Mouse (Mus musculus) MEL (cell line): ENCODE results near the gene C1qtnf5.

Source experiments
- CTCF ChIP-seq, 3 experiments: IDR thresholded peaks in 2 of 3; conservative IDR thresholded peaks in 1 of 3; 2 replicates each; pipeline ENCODE4 v1.5.1; 2011 to 2012; ENCODE audit warnings: low read length in 3 of 3, low read depth in 2 of 3, mild to moderate bottlenecking in 2 of 3, improper control_type of control experiment in 1 of 3, inconsistent platforms in 1 of 3, mixed read lengths in 1 of 3, moderate library complexity in 1 of 3; ENCODE audit not compliant: control insufficient read depth in 1 of 3, insufficient read depth in 1 of 3, poor library complexity in 1 of 3, severe bottlenecking in 1 of 3
- ELF1 ChIP-seq: IDR thresholded peaks from 2 replicates; pipeline ENCODE4 v1.6.1; 2014; ENCODE audit warnings: low read depth, mild to moderate bottlenecking, inconsistent platforms, low read length, improper control_type of control experiment, moderate library complexity
- MAFK ChIP-seq: IDR thresholded peaks from 2 replicates; pipeline ENCODE4 v1.6.1; 2011; ENCODE audit warnings: low read depth, mild to moderate bottlenecking, low read length, improper control_type of control experiment, borderline replicate concordance
- MEF2A ChIP-seq: IDR thresholded peaks from 2 replicates; pipeline ENCODE4 v1.6.1; 2014; ENCODE audit warnings: low read depth, mild to moderate bottlenecking, inconsistent platforms, low read length, improper control_type of control experiment; ENCODE audit not compliant: poor library complexity, insufficient replicate concordance, severe bottlenecking; ENCODE audit errors: extremely low read depth
- POLR2A ChIP-seq, 2 experiments: IDR thresholded peaks; 2 replicates each; pipeline ENCODE4 v1.6.1; 2011 to 2012; ENCODE audit warnings: low read length in 2 of 2, mild to moderate bottlenecking in 2 of 2, control low read depth in 1 of 2, improper control_type of control experiment in 1 of 2, low read depth in 1 of 2, moderate library complexity in 1 of 2; ENCODE audit not compliant: control insufficient read depth in 1 of 2, insufficient read depth in 1 of 2, poor library complexity in 1 of 2
- RCOR1 ChIP-seq: IDR thresholded peaks from 2 replicates; pipeline ENCODE4 v1.6.1; 2012; ENCODE audit warnings: low read depth, mild to moderate bottlenecking, inconsistent platforms, low read length, improper control_type of control experiment
- TCF12 ChIP-seq: IDR thresholded peaks from 2 replicates; pipeline ENCODE4 v1.6.1; 2014; ENCODE audit warnings: low read depth, mild to moderate bottlenecking, inconsistent platforms, low read length, improper control_type of control experiment, moderate library complexity
- UBTF ChIP-seq: IDR thresholded peaks from 2 replicates; pipeline ENCODE4 v1.6.1; 2012; ENCODE audit warnings: low read depth, mild to moderate bottlenecking, inconsistent platforms, low read length, improper control_type of control experiment, moderate library complexity, borderline replicate concordance; ENCODE audit not compliant: insufficient read depth
- USF1 ChIP-seq: IDR thresholded peaks from 2 replicates; pipeline ENCODE4 v1.6.1; 2014; ENCODE audit warnings: low read depth, mild to moderate bottlenecking, inconsistent platforms, low read length, improper control_type of control experiment, moderate library complexity

GRCm38 (mm10) chr9:44114453-44114852, 7.4 kb downstream of the C1qtnf5 start:
- TF ChIP-seq UBTF (no peak), TCF12 (no peak), ELF1 (no peak), CTCF (IDR thresholded peaks at IDR 0.05 in 2 of 3, conservative IDR thresholded peaks at IDR 0.05 in 1 of 3; ENCODE audit: control insufficient read depth in 1 of 3, insufficient read depth in 1 of 3, low read depth in 2 of 3, low read length in 3 of 3, poor library complexity in 1 of 3, severe bottlenecking in 1 of 3) (no peak), MAFK (no peak), USF1 (no peak), RCOR1 (no peak), POLR2A (IDR thresholded peaks at IDR 0.05; ENCODE audit: control insufficient read depth in 1 of 2, insufficient read depth in 1 of 2, low read depth in 1 of 2, low read length in 2 of 2, poor library complexity in 1 of 2) (no peak), MEF2A (no peak)
